Mouse (Mus musculus): ENCODE measurements around the gene D930007J09Rik.

D930007J09Rik gene

GRCm38 (mm10) chr13:32802259-32803081 is at the start of gene D930007J09Rik:
Gene D930007J09Rik, minus strand, starts transcription at chr13:32802849.
- no peak for TF ChIP-seq GATA4 (IDR thresholded peaks at IDR 0.05; ENCODE audit: insufficient replicate concordance, low read length)

DNA sequence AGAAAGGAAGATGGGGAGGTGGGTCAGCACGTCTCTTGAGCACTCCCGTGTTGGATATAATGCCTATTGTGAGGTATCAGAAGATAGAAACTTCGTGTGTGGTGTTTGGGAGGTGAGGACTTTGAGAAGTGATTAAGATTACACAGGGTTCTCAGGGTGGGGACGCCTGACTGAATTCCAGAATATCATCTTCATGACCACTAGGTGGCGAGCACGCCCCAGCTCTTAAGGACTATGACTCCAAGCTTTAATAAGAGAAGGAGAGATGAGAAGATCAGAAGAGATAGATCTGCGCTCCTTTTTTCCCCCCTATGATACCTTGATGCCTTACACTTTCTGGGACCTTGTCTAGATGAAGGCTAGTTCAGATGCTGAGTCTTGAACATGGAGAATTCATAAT is 49.3 kb upstream of the D930007J09Rik start:
- no peak for TF ChIP-seq GATA4 (IDR thresholded peaks at IDR 0.05; ENCODE audit: insufficient replicate concordance, low read length)

GRCm38 (mm10) chr13:32850668-32851404 is 48.2 kb upstream of the D930007J09Rik start, which contains the start of gene Serpinb1a:
Gene Serpinb1a, minus strand, starts transcription at chr13:32851185.
- no peak for TF ChIP-seq GATA4 (IDR thresholded peaks at IDR 0.05; ENCODE audit: insufficient replicate concordance, low read length)

DNA sequence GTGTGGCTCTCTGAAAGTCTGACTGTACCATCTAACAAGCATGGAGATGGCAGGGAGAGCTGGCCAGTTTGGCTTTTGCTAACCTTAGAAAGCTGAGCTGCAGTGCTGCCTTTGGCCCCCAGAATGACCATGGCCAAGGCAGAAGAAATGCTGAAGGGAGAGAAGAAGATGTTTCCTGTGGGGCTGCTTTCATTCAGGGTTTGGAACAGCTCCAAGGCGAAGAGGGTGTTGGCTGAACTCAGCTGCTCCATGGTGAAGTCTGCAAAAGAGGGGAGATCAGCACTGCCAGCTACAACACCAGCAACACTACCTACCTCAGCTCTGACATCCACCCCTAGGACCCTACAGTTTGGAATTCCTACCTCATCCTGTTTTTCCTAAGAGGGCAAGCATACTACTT is 47.5 kb upstream of the D930007J09Rik start:
- no peak for TF ChIP-seq GATA4 (IDR thresholded peaks at IDR 0.05; ENCODE audit: insufficient replicate concordance, low read length)

DNA sequence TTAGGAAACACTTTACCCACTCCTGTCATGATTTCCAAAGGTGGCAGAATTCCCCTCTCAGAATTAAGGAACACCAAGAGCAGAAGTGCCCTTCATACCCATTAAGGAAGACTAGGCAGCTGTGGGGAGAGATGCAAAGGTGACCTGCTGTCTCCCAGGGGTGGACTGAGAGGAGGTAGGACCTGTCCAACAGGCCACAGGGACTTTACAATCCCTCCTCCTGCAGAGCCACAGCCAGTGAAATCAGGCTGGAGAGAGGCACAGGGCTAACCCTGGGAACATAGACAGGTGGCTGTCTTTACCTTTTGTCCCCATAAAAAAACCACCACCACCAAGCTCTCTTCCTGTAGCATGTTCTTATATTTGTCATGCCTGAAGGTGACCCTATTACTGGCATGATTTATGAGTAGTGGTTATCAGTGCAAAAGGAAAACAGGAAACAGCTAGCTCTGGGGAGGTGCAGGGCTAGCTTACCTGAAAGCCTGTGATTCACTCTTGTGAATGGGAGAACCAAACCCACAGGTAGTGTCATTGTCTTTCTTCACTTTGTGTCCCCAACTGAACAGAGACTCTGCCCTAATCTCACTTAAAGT is 47.0 kb upstream of the D930007J09Rik start:
- no peak for TF ChIP-seq GATA4 (IDR thresholded peaks at IDR 0.05; ENCODE audit: insufficient replicate concordance, low read length)

GRCm38 (mm10) chr13:32849092-32849491 is 46.4 kb upstream of the D930007J09Rik start:
- TF ChIP-seq GATA4 (IDR thresholded peaks at IDR 0.05; ENCODE audit: insufficient replicate concordance, low read length) = no peak

DNA sequence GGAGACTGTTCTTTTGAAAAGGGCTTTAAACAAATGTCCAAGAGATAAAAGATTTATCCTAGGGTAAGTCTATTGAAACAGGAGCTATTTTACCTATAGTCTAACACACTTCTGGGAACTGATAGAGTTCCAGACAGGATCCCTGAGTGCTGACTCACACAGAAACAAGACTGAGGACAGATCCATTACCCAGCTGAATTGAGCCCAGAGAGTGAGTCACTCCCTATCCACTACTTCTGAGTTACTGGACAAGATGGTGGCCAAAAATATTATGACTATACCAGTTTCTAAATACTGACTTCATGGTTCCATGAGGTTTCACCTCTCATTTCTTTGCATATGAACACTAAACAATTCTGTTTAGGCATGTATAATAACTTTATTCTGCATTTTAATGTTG is 43.6 kb upstream of the D930007J09Rik start:
- no peak for TF ChIP-seq GATA4 (IDR thresholded peaks at IDR 0.05; ENCODE audit: insufficient replicate concordance, low read length)

GRCm38 (mm10) chr13:32841349-32841748 is 38.7 kb upstream of the D930007J09Rik start:
- no peak for TF ChIP-seq GATA4 (IDR thresholded peaks at IDR 0.05; ENCODE audit: insufficient replicate concordance, low read length)

- TF ChIP-seq GATA4 (IDR thresholded peaks at IDR 0.05; ENCODE audit: insufficient replicate concordance, low read length) = no peak
Observed at GRCm38 (mm10) chr13:32839314-32839713, 36.7 kb upstream of the D930007J09Rik start.

- TF ChIP-seq GATA4 (IDR thresholded peaks at IDR 0.05; ENCODE audit: insufficient replicate concordance, low read length) = no peak
Observed at GRCm38 (mm10) chr13:32834513-32834912, 31.9 kb upstream of the D930007J09Rik start.

DNA sequence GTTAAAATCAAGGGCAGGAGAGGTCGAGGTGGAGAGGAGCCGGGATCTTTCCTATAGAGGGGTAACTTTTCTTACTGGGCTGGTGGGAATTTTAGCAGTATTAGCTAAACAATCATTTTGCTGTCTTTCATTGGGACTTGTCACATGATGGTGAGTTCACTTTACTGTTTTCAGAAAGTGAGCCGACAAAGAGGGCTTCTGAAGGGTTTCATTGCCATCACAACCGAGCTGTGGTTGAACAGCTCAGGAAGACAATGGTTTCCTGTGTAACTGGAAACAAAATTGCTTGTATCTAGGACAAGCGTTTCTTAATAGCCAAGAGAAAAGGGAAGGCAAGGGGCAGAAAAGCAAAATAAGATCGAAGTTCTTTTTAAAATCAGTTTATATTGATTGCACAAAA is 30.6 kb upstream of the D930007J09Rik start:
- TF ChIP-seq GATA4 (IDR thresholded peaks at IDR 0.05; ENCODE audit: insufficient replicate concordance, low read length) = no peak

- TF ChIP-seq GATA4 (IDR thresholded peaks at IDR 0.05; ENCODE audit: insufficient replicate concordance, low read length) = no peak
Observed at GRCm38 (mm10) chr13:32832776-32833175, 30.1 kb upstream of the D930007J09Rik start.

- TF ChIP-seq GATA4 (IDR thresholded peaks at IDR 0.05; ENCODE audit: insufficient replicate concordance, low read length) = no peak
Observed at GRCm38 (mm10) chr13:32831505-32832273, 29.0 kb upstream of the D930007J09Rik start.

GRCm38 (mm10) chr13:32828886-32829285 is 26.2 kb upstream of the D930007J09Rik start:
- no peak for TF ChIP-seq GATA4 (IDR thresholded peaks at IDR 0.05; ENCODE audit: insufficient replicate concordance, low read length)

DNA sequence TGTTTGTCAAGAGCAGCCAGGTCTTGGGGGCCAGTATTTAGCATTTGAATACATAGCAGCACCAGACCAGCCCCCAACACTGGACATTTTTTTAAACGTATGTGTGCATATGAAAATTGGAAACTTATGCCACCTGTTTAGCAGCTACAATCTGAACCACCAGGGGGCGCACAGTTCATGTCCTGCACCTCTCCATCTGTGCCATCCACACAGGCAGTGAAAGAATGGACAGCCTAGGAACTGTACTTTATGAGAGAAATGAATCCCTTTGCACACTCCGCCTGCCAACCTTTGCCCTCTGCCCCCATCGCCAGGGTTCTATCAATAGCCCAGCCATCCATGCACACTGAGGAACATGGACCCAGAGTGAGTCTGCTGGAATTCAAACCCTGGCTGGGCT is 25.3 kb upstream of the D930007J09Rik start:
- no peak for TF ChIP-seq GATA4 (IDR thresholded peaks at IDR 0.05; ENCODE audit: insufficient replicate concordance, low read length)
